Mouse (Mus musculus) thymus, postnatal 10 days (tissue): ENCODE data around the gene Bcl11b.

Experiments
- DNase-seq, 2 experiments: peaks; one replicate each; pipeline ENCODE4 v3.0.0; 2021; ENCODE audit warnings: low spot score in 2 of 2

The Bcl11b gene

DNA sequence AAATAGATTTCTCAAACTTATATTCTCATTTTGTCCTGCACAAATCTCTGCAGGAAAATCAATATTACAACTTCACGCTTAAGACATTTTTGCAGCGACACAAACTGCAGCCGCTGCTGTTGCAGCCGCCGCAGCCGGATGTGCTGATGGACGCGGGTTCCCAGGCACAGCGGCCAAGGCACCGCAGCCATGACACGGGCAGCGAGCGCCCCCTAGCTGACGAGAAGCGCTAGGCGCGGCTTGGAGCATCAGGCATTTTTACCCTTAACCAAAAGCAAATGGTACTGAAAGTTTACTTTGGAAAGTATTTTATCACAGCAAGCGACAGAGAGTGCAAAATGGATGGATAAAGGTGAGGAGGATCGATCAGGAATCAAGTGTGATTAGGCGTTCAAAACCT lies 4.7 kb downstream of the Bcl11b start:
- peak; percentile 86 to 95 for DNase-seq

DNA sequence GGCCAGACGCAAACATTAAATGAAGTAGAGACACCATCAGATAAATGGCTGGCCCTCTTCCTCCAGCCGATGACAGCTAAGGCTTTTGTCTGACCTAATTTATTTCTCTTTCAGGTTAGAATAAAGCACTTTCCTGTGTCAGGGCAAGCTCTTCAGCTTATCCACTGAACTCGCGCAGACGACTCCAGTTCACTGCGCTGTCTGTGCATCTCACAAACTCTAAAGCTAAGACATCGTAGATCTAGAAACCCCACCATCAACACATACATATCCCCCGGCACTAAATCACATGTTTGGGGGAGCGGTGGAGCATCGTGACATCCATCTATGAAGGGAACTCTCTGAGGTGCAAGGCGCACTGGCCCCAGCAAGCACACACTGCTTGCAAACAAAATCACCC lies 5.5 kb downstream of the Bcl11b start:
- no peak for DNase-seq

DNA sequence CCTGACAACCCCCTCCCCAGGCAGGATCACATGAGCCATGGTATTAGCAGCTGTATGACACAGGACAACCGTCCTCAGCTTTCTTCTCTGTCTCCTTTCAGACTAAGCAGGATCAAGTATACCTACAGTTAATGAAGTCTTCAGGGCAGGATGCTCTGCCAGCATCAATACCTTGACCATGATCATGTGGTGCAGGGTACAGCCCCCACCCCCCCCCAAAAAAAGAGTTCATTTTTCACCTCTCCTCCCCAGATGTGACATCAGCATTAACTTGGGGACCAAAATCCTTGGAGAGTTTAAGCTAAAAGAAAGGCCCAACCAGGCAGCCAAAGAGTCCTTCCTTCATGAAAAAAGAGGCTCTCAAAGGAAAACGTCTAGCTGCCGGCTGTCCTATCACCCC lies 6.2 kb downstream of the Bcl11b start:
- DNase-seq = no peak

DNA sequence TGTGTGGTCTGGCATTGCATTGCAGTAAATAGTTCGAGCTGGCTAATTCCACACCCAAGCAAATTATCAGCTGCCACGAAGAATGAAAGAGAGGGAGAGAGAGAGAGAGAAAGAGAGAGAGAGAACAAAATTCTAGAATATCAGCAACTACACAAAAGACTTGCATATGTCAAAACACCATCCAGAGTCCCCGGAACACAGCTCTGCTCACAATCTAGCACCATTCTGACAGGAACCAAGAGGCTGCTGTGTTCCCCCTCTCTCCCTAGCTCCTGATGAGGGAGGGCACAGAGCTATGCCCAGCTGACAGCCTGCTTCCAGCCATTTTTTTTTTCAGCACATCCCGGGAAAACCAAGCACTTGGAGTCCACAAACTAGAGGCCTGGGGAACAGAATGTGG lies 6.6 kb downstream of the Bcl11b start:
- no peak for DNase-seq

DNA sequence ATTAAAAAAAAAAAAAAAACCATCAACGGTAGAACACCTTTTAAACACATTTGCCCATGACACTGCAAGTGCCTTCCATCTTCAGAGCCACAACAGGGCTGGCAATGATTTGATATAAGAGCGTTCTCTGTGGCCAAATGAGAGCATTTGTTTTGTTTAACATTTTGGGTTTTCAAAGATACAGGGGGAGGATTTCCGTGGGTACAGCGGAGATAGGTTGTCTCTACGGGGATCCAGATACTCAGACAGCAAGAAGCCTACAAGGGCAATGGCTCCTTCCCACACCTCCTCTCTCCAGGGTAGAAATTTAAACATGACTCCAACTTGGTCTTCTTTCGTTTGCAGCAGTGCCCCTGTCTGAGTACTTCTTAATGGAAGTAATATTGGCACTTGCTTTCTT lies 7.2 kb downstream of the Bcl11b start:
- DNase-seq = no peak

DNA sequence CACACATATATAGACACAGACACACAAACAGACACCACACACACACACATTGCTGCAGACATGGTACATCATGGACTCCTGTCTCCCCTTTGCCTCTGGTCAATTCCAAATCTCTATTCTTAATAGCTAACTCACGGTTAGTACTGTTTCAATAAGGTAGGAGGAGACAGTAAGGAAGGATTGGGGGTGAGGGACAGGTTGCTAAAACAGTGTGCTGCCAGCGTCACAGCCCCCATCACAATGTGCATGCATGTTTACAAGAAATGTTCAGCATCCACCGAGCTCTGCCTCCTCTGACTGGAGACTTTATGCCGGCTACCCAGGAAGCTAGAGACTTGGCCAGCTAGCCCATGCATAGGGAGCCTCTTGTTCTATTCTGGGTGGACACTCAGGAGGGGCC lies 9.0 kb downstream of the Bcl11b start:
- DNase-seq = no peak

DNA sequence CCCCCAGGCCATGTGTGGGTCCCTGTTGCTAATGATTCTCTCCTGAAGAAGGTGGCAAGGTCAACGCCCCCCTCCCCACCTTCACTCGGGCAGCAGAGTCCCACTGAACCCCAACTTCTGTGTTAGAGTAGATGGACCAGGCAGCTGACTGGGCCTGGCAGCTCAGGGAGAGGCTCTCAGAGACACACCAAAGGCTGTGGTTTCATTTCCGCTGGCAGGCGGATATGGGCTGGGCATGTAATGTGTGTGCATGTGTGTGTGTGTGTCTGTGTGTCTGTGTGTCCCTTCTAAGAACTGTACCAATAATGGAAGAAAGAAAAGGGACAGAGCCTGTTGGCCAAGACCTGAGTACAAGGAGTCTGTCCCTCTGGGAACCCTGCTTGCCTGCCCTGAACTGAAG lies 10.4 kb downstream of the Bcl11b start:
- DNase-seq = peak; percentile 66 to 67

DNA sequence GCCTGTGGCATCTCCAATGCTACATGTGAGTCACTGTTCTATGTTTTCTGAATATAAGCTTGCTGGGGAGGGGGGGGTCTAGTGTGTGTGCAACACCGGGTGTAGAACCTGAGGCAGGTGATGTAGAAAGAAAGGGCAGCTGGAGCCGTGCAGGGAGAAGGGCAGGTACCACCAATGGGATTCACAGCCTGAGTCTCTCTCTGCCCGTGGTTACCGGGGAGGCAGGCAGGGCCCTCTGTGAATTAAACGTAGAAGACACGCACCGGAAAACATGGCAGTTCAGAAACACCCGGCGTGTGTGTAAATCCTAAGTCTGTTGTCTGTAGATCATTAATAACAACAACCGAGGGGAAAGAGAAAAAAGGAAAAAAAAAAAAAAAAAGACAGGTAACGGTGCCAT lies 12.2 kb downstream of the Bcl11b start:
- no peak for DNase-seq

DNA sequence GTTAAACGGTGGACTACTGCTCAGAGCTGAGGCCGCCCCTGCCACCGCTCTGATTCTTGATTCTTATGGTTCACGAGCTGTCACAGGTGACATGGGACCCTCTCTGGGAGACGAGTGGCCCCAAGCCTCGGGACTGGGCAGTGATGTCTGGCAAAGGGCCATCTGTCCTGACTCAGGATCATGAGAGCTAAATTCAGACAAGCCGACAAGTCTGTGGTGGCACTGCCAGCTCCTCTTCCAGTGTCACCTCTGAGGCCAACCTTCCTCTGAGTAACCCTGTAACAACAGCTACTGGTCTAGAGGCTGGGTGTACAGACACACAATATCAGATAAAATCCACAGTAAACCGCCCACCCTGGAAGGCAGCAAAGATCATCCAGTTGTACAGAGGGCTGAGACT lies 20.2 kb downstream of the Bcl11b start:
- DNase-seq = no peak

DNA sequence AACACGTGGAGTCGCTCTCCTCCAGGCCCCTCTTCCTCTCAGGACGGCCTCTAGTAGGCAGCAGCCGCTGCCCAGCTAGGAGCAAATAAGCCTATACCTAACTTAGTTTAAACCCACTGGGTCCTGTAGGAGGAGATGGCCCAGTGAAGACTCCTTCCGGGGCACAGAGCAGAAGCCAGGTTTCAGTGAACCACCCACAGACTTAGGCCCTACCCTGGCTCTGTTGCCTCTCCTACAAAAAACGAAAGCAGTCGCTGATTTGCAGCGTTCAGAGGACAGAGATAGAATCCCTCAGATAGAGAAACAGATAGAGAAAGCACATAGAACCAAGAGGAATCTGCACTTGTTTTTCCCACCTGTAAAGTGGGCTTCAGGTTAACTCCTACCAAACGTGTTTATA lies 21.1 kb downstream of the Bcl11b start:
- no peak for DNase-seq

DNA sequence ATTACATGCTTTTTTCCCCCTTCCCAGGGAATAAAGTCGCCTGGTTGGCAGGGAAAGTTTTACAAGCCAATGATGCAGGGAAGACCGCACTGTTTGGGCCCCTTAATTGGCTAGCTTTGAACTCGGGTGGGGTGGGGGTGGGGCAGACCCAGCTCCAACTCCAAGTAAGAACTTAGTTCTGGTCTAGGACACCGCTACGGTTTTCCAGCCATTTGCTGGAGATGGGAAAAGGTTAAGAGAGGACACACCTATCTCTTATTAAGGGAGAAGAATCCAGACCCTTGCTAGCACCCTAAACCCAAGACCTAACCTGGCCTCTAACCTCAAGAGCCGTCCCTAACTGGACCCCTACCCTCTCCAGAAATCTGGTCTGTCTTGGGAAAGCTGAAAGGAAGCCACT lies 22.2 kb downstream of the Bcl11b start:
- DNase-seq = no peak

DNA sequence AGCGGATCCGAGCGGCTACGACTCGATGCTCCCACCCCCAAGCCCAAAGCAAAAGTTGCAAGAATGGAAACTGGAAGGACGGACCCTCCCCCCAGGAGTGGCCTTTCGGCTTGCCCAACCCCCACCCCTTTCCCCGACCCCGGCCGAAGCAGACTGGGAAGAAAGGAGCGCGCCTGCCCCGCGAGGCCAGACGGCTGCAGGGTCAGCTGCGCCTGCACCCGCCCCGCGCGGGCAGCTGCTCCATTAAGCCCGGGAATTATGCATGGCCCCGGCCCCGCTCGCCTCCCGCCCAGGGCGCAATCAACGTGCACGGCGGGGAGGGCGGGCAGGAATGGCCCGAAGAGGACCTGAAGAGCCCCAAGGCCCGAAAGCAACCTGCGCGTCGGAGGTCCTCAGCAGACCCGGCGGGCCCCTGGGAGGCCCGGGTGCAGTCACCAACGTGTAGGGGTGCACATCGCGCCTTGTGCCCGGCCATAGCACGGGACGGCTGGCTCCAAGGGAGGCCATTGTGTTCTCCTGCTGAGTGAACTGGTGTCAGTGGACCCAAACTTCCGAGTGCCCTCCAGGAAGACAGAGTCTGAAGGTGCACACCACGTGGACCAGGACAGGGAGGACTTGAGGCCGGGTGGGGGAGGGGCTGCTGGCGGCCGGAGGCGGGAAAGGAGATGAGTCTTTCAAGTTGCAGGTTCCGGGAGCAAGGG lies 23.0 kb downstream of the Bcl11b start:
- DNase-seq = no peak

DNA sequence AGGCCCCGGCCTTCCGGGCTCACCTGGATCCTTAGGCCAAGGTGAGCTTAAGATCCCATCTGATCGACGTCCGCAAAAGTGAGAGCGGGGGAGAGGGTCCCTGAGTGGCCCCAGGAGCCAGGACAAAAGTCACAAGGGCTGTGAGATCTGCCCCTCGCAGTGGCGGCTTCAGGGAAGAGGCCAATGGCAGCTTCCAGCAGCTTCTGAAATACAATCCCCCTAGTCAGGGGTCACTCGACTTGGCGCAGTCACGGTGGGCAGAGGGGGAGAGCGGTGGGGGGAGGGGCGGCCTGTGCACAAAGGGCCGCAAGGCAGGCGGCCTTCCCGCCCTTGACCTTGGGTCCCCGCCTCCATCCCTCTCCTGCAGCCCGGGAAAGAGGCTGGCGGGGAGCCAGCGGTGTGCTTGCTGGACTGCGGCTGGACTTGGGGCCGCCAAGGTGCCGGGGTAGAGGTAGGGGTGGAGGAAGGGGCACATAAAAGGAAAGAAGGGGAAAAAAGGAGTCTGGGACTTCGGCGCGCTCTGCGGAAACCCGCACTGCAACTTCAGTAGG lies 23.6 kb downstream of the Bcl11b start:
- no peak for DNase-seq

DNA sequence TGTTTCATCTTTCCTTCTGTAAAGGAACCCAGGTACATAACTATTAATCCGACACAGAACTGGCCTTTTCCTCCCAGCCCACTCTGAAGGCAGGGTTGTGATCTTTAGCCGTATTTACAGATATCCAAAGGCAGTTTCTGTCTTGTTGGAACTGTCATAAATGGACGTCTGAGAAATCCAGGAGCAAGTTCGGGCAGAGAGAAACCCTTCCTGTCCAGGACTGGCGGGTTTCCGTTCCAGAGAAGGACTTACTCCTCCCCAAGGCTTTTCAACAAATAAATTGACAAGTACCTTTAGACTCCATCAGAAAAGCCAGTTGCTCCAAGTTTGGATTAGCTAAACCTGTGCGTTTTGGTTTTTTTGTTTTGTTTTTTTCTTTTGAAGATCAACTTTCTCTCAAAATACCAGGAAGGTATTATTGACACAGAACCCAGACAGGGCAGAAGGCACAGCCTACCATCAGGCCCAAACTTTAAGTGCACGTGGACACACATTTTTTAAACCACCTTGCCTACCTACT lies 24.6 kb downstream of the Bcl11b start:
- DNase-seq = no peak

DNA sequence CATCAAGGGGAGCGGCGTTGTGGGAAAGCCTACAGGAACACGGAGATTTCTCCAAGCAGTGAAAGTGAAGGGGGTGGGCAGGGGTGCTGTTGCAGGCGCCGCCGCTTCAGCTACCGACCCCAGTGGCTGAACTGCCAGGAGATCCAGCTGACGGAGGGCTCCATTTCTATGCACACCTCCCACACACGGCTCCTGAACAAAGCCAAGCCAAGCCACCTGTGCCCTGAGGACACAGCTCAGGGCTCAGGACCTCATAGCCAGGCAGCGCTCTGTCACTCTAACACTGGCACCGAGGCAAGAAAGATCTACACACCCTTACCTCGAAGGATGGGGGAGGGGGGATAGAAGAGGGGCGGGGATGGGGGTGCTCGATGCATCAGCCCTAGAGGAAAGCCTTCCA lies 25.3 kb downstream of the Bcl11b start:
- DNase-seq = peak; percentile 39 to 43

DNA sequence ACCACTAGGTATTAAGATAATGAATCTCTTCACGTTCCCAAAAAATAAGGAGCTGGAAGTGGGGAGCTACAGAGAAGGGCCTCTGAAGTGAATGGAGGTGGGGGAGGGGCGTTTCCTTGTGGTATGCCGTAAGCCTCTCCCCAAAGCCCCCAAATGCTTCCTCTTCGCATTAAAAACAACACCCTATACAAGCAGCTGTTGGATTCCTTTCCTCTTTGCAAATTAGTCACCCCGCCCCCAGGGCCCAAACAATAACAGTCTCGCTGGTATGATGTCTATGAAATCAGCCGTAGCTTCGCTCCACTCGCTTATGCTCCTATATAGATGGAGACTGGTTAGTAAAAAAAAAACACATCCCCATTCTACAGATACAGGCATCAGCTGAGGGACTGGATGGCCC lies 25.9 kb downstream of the Bcl11b start:
- peak in 1 of 2 experiments; percentile 46 for DNase-seq

DNA sequence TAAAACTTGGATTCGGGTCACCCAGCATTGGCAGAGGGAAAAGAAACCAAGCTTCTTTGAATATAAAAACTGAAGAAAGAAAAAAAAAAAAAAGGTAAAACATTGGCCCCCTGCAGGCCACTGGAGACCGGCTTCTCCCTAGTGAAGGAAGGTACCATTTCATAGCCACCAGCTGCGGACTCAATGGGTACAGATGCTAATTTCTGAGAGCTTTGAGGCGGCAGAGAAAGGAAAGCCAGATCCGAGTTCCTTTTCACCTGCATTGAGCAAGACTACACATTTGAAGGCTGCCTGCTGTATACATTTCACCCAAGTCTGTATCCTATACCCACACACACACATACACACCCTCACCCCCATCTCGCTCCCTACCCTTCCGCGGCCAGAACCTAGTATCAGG lies 26.3 kb downstream of the Bcl11b start:
- no peak for DNase-seq

DNA sequence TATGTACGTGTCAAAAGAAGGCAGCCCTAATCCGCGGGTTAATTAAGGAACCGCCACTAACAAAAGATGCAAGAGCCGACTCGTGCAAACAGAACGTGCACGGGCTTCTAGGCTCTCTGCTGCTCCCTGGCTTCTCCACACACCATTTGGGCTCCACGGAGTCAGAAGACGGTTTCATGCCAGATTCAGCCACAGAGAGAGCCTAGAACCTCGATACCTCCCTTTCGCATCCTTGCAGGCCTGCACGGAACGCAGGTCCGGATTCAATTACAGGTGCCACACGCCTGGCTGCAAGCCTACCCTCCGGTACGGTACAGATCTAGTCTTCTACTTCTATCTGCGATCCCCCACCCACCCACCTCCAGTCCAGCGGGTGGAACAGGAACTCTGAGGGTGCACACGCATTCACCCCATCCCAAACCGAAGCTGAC lies 26.8 kb downstream of the Bcl11b start:
- no peak for DNase-seq

DNA sequence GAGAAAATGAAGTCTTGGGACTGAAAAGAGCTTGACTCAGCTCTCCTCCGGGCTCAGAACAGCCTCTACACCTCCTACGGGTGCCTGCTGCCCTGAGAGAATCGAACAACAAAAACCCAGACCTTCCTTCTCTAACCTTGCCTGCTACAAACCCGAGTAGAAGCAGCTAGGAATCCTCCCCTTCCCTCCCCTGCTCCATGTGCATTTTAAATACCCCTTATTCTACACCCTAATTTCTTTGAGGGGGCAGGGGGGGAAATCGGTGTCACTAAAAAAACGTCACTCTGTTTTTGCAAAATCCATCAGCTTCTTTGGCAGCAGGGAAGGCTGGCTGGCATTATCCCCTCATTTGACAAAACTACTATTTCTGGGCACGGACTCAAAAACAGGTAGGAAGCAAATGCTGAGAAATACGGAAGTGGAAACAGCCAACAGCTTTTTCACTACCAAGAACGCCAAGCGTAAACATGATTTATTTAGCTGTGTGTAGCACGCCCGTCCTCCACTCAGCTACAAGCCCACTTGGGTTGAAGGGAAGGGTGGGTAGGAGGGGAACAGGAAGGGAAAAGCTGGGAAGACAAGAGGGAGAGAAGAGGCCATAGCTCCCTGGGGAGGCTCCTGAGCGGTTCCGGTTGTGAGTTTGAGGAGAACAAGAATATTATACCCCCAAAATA lies 27.4 kb downstream of the Bcl11b start:
- DNase-seq = no peak

DNA sequence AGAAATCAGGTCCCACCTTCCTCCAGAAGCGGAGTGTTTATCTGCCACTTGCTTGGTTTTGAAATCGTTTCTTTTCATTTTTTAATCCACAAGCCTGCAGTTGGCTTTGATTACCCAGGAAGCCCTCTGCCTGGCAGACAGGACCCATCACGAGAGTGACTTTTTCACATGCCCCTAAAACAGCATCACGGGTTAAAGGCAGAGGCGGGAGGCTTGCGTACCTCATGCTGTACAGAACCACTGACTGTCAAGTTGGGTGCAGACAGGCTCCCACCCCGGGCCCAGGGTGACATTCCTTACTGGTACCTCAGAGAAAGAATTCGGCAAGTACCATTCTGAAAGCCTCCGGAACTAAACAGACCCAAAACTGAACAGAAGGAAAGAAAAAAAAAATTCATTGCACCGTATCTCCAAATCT lies 27.9 kb downstream of the Bcl11b start:
- DNase-seq = no peak

DNA sequence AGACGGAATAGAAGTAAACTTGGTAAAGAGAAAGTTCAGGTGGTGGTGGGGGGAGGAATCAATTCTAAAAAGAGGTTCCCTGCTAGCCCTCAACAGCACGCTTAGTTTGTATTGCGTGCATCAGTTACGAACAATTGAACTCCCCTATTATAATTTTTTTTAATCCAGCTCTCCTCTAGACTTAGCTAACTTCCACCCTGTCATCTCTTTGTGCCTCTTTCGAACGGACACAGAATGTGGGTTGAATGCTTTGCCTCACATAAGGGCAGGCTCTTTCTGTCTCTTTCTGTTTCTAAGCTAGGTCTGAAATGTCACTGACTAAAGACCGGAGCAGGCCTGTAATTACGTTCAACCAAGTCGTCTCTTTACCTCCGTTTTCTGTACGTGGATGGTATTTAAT lies 28.9 kb downstream of the Bcl11b start:
- DNase-seq = no peak

DNA sequence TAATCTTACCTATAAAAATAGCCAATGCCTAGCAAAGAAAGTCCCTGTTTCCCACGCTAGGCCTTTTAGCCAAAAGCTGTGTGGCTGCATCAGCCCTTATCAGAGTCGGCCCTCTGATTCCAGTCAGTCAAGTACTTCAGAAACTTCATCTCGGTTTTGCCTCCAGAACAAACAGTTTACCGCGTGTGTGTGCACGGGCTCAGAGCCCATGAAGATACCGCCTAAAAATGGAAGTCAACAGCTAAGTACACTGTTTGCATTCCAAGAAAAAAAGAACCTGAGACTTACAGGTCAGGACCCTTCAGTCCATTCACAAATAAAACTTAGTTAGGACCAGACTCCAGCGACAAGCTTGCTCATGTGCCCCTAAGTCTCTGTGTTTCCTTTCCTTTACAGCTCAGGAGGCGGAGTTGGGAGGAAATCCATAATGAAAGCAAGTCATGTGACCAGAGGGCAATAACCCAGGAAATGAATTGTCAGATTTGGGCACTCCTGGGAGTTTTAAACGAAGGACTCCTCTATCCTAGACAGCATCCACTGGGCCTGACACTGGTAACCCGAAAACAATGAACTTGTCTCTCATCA lies 29.8 kb downstream of the Bcl11b start:
- DNase-seq = no peak
